Mouse (Mus musculus) liver, embryonic 14.5 days (tissue): ENCODE measurements at regions not wholly inside any gene's neighbourhood (a gene's known extent, or its start where the extent isn't known, plus 50 kb on each side); places are given as distances from the start of the nearest gene placed in this dataset.

Experiments used
- ATAC-seq: fragments of 200-750 bp; cut with Nextera tagmentation; 2 replicates; pipeline ENCODE4 v1.8.0; 2017; ENCODE audit warnings: moderate number of reproducible peaks, mild to moderate bottlenecking, moderate library complexity; ENCODE audit not compliant: insufficient read depth
- DNase-seq, 3 experiments: peaks; one replicate each; pipeline ENCODE4 v3.0.0-alpha.2; 2012 to 2013; ENCODE audit warnings: low read depth in 3 of 3, low spot score in 3 of 3
- H3K27ac ChIP-seq: fragments of 300-500 bp; sonication (generic); 2 replicates; pipeline ENCODE4 v1.5.1; 2014; ENCODE audit warnings: moderate library complexity, mild to moderate bottlenecking, control low read depth, inconsistent platforms
- H3K27me3 ChIP-seq: fragments of 300-500 bp; sonication (generic); 2 replicates; pipeline ENCODE4 v1.6.1; 2014; ENCODE audit warnings: mild to moderate bottlenecking, low read length, moderate library complexity; ENCODE audit not compliant: control insufficient read depth, insufficient read depth
- H3K36me3 ChIP-seq: fragments of 300-500 bp; sonication (generic); replicated peaks from 2 replicates; pipeline ENCODE4 v1.6.1; 2014; ENCODE audit warnings: low read depth; ENCODE audit not compliant: control insufficient read depth, insufficient read depth
- H3K4me1 ChIP-seq, 2 experiments: fragments of 200-500 bp in 1 of 2; fragments of 300-500 bp in 1 of 2; sonication (generic) in 1 of 2; replicated peaks; 2 replicates each; pipeline ENCODE4 v1.6.1; 2012 to 2014; ENCODE audit warnings: antibody characterized with exemption in 1 of 2, inconsistent platforms in 1 of 2, low read length in 1 of 2; ENCODE audit not compliant: control insufficient read depth in 2 of 2, insufficient read depth in 2 of 2
- H3K4me2 ChIP-seq: fragments of 300-500 bp; sonication (generic); 2 replicates; pipeline ENCODE4 v1.6.1; 2014; ENCODE audit warnings: low read depth, mild to moderate bottlenecking, control low read depth, moderate library complexity
- H3K4me3 ChIP-seq, 2 experiments: fragments of 200-500 bp in 1 of 2; fragments of 300-500 bp in 1 of 2; sonication (generic) in 1 of 2; 2 replicates each; pipeline ENCODE4 v1.5.1; 2012 to 2014; ENCODE audit warnings: low read depth in 2 of 2, low read length in 2 of 2, mild to moderate bottlenecking in 2 of 2, control low read depth in 1 of 2, inconsistent platforms in 1 of 2, moderate library complexity in 1 of 2; ENCODE audit not compliant: insufficient read depth in 1 of 2
- H3K9ac ChIP-seq: fragments of 300-500 bp; sonication (generic); replicated peaks from 2 replicates; pipeline ENCODE4 v1.6.1; 2014; ENCODE audit warnings: mild to moderate bottlenecking, control low read depth, moderate library complexity
- H3K9me3 ChIP-seq: fragments of 300-500 bp; sonication (generic); 2 replicates; pipeline ENCODE4 v1.6.1; 2016; ENCODE audit warnings: low read length, mixed read lengths; ENCODE audit not compliant: control insufficient read depth
- CTCF ChIP-seq: IDR thresholded peaks from 2 replicates; pipeline ENCODE4 v1.5.1; 2016; ENCODE audit warnings: antibody characterized with exemption, low read depth, control low read depth
- EP300 ChIP-seq: IDR thresholded peaks from 2 replicates; pipeline ENCODE4 v1.6.1; 2016; ENCODE audit warnings: antibody characterized with exemption, low read depth
- WGBS: fragments of 180-500 bp; shearing (Covaris S2); extraction: QIAGEN DNeasy Blood & Tissue Kit; methylation state at CpG from one replicate; pipeline ENCODE4 v1.1.7; 2014; ENCODE audit not compliant: insufficient replicate concordance; 5-methylcytosine and 5-hydroxymethylcytosine counted together

DNA sequence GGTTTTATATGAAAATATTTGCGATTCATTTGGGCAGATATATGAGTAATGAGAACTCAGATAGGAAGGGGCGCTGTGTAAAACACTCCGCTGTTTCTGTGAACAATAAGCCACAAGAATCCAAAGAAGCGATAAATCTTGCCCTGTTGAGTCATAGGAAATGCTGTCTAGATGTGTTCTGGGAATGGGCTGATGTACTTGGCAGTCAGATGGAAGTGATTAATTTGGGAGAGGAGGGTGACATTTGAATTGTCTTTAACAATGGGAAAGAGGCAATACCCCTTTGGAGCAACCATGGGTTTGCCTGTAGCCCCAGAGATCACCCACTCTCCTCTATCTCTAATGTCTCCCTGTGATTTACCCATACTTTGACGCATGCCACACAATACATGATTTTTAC lies 160.4 kb downstream of the Dusp6 start:
- DNase-seq, result no peak
- ATAC-seq, result no peak
- Histone ChIP-seq H3K27me3 (no peaks in the 10 kb centered on the region), H3K9ac (no peak overlapping the region), H3K9me3 (no peaks in the 10 kb centered on the region), H3K27ac (no peak overlapping the region), H3K4me2 (no peak overlapping the region), H3K4me3 (no peak overlapping the region), H3K4me1 (no peaks in the 10 kb centered on the region), H3K36me3 (no peaks in the 10 kb centered on the region)
- TF ChIP-seq EP300 (no peak), CTCF (no peak)
- WGBS, result 45% methylated on average over 5 of the region's 5 CpGs

DNA sequence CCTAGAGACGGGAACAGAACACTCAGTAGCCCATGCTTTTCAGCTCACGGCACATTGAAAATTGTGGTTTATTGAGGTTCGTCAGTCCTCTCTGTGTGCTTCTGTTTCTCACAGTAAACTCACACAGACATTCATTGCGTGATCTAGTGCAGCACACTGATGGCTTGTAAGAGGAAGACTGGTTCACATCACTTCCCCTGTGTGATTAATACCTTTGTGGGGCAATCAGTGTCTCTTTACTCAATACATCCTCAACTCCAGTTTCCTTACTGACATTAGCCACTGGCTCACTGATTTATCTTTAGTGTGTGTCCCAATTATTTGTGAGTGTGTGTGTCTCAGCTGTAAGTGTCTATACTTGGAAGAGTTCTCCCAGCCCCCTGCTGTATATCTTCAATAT lies 162.2 kb downstream of the Dusp6 start:
- Histone ChIP-seq H3K36me3 (no peaks in the 10 kb centered on the region), H3K27ac (no peak overlapping the region), H3K4me1 (peaks cover 0 to 1% of the 10 kb centered on the region in 2 experiments; a peak in 2 of 4 replicates), H3K4me2 (no peak overlapping the region), H3K9ac (no peak overlapping the region), H3K4me3 (no peak overlapping the region), H3K27me3 (no peaks in the 10 kb centered on the region), H3K9me3 (no peaks in the 10 kb centered on the region)
- ATAC-seq (no peak), DNase-seq (no peak)
- 46% methylated on average over 4 of the region's 4 CpGs for WGBS
- TF ChIP-seq CTCF (no peak), EP300 (no peak)

DNA sequence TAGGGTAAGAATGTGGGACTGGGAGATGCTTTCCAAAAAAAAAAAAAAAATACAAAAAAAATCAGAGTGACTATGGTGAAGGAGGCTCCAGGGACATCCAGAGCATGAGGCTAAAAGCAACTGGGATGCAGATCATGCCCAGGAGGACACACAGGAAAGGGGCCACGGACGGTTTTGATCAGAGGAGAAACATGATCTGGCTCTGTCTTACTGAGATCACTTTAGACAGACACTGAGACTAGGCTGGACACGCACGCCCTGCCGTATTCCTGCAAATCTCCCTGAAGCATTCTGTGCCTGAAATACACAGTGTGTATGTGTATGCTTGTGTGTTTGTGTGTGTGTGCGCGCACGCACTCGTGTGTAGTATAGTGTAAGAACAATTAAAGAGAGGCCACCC lies 167.1 kb downstream of the Dusp6 start:
- H3K27ac ChIP-seq, result no peak overlapping the region
- H3K27me3 ChIP-seq, result no peaks in the 10 kb centered on the region
- no peak overlapping the region for H3K4me3 ChIP-seq
- H3K9me3 ChIP-seq, result no peaks in the 10 kb centered on the region
- no peak overlapping the region for H3K4me2 ChIP-seq
- ATAC-seq (no peak), DNase-seq (no peak)
- no peak for TF ChIP-seq EP300
- TF ChIP-seq CTCF, result no peak
- 72% methylated on average over 9 of the region's 9 CpGs for WGBS
- H3K36me3 ChIP-seq, result no peaks in the 10 kb centered on the region
- H3K4me1 ChIP-seq, result peaks cover 0 to 2% of the 10 kb centered on the region in 2 experiments; a peak in 2 of 4 replicates
- H3K9ac ChIP-seq, result no peak overlapping the region

DNA sequence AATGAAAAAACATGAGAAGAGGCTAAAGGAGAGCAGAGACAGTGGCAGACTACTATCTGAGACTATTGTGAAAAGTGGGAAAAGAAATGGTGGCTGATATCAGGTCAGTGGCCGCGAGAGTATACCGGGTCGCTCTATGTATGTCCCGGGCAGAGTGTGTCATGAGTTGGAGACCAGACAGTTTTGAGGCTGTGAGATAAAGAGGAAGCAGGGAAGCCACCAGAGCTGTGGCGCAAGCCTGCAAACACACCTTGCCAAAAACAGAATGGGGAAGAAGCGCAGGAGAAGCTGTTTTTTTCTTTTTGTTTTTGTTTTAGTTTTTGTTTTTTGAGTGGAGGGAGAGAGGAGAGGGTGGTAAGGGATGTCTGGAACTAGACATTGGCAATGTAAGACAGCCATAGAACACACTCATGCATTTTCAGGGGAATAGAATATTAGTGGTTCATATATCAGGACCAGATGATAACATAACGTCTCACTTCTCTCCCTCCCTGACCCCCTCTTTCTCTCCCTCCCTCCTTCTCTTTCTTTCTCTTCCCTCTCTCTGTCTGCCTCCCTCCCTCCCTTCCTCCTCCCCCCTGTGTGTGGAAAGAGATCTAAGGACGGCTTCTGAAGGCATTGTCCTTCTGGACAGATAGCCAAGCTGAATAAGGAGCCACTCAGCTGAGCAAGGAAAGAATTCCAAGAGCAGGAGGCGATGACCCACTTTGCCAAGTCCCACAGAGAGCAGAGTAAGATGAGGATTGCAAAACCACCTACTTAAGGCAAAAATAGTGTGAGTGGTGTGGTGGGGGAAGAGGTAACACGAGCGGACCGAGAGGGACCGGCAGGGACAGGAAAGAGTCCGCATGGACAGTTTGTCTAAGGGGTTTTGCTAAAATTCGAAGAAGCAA lies 167.9 kb downstream of the Dusp6 start:
- Histone ChIP-seq H3K36me3 (no peaks in the 10 kb centered on the region), H3K4me1 (peaks cover 0 to 2% of the 10 kb centered on the region in 2 experiments; a peak in 2 of 4 replicates), H3K27me3 (no peaks in the 10 kb centered on the region), H3K4me3 (no peak overlapping the region), H3K9ac (no peak overlapping the region), H3K4me2 (0 out of 2 replicates have a peak overlapping the region, but pooled peaks have one; percentile 11), H3K27ac (no peak overlapping the region), H3K9me3 (no peaks in the 10 kb centered on the region)
- 26% methylated on average over 16 of the region's 16 CpGs for WGBS
- TF ChIP-seq CTCF, result no peak
- no peak for TF ChIP-seq EP300
- DNase-seq, result peak in 2 of 3 experiments; percentile 6 to 24
- no peak for ATAC-seq

DNA sequence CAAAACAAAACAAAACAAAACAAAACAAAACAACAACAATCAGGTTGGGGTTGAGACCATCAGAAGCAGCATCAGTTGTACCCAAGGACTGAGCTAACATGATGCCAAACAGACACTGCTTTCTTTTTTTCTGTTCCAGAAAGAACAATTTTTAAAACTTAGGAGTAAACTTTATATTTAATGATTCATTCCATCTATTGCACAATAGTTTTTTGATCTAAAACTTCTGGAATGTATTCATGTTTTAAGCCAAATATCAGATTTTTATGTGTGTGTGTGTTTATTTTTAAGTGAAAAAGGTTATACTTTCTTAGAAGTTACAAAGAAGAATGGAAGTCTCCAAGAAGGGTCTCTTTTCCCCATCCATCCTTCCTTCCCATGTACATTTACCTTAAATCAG lies 174.0 kb downstream of the Dusp6 start:
- no peak for ATAC-seq
- no peak overlapping the region for H3K4me2 ChIP-seq
- no peak for DNase-seq
- H3K36me3 ChIP-seq, result no peaks in the 10 kb centered on the region
- no peaks in the 10 kb centered on the region; a peak in 1 of 4 replicates for H3K4me1 ChIP-seq
- H3K27ac ChIP-seq, result no peak overlapping the region
- no peak overlapping the region for H3K4me3 ChIP-seq
- TF ChIP-seq CTCF (no peak), EP300 (no peak)
- H3K9ac ChIP-seq, result no peak overlapping the region
- no peaks in the 10 kb centered on the region for H3K9me3 ChIP-seq
- no peaks in the 10 kb centered on the region for H3K27me3 ChIP-seq
